Mouse (Mus musculus) left cerebral cortex, adult 11 months (tissue): ENCODE results near the gene Filip1l.

Source experiments
- DNase-seq: peaks from one replicate; pipeline ENCODE4 v3.0.0; 2022; ENCODE audit warnings: low spot score

Filip1l gene

GRCm38 (mm10) chr16:57353166-57353721 is 351 bp downstream of the Filip1l start:
- DNase-seq: no peak

GRCm38 (mm10) chr16:57353932-57354331 is 1.0 kb downstream of the Filip1l start:
- DNase-seq: no peak

DNA sequence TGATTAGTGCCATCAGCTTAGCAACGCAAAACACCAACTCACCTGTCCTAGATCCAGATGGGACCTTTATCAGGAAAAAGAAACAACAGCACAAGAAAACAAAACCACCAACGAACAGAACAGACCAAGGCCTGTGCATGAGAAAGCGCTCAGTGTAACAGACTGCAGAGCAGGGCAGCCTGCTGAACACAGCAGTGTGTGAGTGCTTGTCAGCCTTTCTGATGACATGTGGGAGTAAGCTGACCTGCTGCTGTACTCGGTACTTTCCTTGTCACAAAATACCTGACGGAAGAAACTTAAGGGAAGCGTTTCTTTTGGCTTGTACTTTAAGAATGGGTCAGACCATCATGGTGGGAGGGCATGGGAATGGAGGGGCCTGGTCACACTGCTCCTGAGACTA is 3.6 kb downstream of the Filip1l start:
- no peak for DNase-seq

DNA sequence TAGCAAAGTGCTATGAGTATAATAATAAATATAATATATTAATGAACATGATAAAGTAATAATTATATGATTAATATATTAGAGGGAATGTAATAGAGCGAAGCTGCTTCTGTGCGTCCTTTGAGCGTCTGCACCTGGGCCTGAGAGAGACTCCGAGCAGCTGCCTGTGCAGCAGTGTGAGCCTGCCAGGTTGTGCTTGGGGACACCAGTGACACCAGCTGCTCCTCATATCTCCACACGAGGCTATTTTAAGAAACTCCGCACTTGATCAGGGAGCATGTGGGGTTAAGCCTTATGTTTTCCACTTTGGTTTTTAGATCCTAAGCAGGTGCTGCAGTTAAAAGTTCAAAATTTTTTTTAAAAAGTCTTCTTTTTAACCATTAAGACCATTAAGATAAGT is 4.1 kb downstream of the Filip1l start:
- DNase-seq: no peak

GRCm38 (mm10) chr16:57359251-57359650 is 6.4 kb downstream of the Filip1l start:
- DNase-seq: peak; percentile 68

- no peak for DNase-seq
These were observed 7.9 kb downstream of the Filip1l start for GRCm38 (mm10) chr16:57360785-57361184.

- DNase-seq: peak; percentile 24
These were observed 9.9 kb downstream of the Filip1l start for GRCm38 (mm10) chr16:57362679-57363401.

DNA sequence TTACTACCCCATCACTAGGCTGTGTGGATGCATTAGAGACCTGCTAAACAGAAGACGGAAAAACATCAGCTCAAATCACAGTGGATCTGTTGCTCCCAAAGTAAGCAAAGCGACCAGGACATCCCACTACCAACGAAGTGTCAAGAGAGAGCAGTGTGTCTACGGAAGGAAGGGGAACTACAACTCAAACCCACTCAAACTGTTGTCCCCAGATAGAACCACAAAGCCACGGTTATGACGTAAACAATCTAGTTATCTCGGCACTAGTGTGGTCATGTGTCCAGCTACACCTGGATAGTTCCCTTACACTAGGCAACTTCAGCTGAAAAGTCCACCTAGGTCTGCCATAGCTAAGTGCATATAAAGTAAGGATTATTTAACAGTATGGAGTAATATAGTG is 11.6 kb downstream of the Filip1l start:
- DNase-seq: no peak

DNA sequence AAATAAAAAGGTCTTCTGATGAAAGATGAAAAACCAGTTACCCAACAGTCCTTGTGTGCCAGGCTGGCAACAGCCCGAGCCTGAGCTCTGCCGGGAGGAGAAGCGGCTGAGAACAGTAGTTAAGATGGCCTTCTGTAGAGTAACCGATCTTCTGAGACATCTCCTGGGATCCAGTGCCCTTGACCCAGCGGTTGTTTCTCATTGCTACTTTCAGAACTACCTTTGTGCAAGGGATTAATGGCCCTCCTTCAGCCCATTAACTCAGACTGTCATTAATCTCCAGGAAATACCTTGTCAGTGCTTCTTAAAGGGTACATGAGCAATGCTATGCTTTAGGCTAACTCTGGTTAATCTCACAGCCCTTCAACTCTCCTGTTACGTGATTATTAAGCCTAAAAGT is 13.2 kb downstream of the Filip1l start:
- no peak for DNase-seq

GRCm38 (mm10) chr16:57366941-57367694 is 14.2 kb downstream of the Filip1l start:
- no peak for DNase-seq

DNA sequence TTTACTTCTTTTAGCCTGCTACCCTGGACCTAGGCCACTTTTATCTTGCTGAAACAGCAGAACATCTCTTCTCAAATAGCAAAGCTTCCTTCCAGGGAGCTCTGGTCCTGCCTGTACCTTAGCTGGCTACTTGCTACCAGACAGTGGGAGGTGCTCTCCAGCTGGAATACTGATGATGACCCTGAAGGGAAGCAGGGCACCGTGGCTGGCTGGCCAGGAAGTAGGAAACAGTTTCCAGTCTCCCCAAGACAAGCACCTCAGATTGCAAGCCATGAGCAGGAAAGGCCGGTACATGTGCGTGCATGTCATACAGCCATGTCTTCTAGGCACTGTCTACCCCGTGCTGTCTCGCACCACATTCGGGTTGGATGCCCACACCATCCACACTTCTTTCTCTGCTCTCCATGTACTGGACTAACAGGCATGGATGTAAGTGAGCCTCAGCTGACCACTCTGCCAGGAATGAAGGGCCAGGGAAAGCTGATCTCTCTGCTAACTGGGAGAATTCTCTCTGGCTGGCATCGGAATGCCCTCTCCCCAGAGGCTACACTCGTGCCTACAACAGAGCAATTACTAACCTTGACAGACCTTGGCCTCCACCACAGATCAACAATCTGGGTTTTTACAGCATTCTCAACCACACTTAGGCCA is 17.1 kb downstream of the Filip1l start:
- no peak for DNase-seq

GRCm38 (mm10) chr16:57372156-57372555 is 19.3 kb downstream of the Filip1l start:
- no peak for DNase-seq

GRCm38 (mm10) chr16:57375248-57375837 is 22.4 kb downstream of the Filip1l start:
- no peak for DNase-seq

- no peak for DNase-seq
These were observed 25.9 kb downstream of the Filip1l start for GRCm38 (mm10) chr16:57378631-57379330.

GRCm38 (mm10) chr16:57383266-57383971 is 30.5 kb downstream of the Filip1l start:
- DNase-seq: no peak

- no peak for DNase-seq
These were observed 31.4 kb downstream of the Filip1l start for GRCm38 (mm10) chr16:57384274-57384673.

DNA sequence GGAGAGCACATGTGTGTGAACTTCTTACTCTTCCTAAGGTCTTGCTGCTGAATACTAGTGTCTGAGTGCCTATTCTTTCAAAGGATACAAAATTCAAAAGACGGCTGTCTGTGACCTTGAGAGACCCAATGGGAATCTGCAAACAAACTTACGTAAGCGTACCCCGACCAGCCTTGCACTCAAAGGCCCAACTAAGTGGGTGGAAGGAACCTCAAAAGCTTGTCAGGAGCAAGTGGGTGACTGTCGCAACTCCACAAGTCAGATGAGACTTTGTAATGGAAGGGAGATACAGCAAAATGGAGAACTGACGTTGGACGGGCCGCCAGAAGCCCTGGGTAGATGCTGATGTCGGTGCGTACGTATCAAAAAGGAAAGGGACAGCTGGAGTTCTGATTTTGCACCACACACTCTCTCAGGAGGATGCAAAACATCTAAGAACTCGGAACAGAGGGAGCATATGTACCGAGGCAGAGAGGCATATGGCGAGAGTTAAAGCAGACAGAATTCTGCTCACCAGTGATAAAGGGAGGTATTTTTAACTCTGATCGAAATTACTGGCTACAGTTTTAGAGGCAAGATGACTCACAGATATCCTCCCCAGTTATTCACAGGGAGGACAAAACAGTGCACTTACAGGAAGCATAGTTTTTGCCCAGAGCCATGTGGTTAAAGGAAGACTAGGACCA is 36.8 kb downstream of the Filip1l start:
- peak; percentile 69 for DNase-seq

GRCm38 (mm10) chr16:57391171-57391570 is 38.3 kb downstream of the Filip1l start:
- peak; percentile 98 for DNase-seq

- DNase-seq: no peak
These were observed 39.6 kb downstream of the Filip1l start for GRCm38 (mm10) chr16:57392461-57392860.

- no peak for DNase-seq
These were observed 40.3 kb downstream of the Filip1l start for GRCm38 (mm10) chr16:57393161-57393560.
